Mouse (Mus musculus) myocyte (in vitro differentiated cells): Measurements from ENCODE around the gene Ahnak. TPM values are rescaled to one million over a fixed set of nuclear protein-coding genes. Genes with fewer than 3 reads are reported as not detected.

Source experiments
- H3K27me3 ChIP-seq: one replicate; pipeline ENCODE4 v1.6.1; 2011; ENCODE audit not compliant: control insufficient read depth, insufficient read depth, insufficient read length
- H3K36me3 ChIP-seq: one replicate; pipeline ENCODE4 v1.6.1; 2011; ENCODE audit not compliant: control insufficient read depth, insufficient read depth
- H3K4me2 ChIP-seq: one replicate; pipeline ENCODE4 v1.6.1; 2011; ENCODE audit warnings: low read depth, control low read depth
- H3K4me3 ChIP-seq: one replicate; pipeline ENCODE4 v1.5.1; 2011; ENCODE audit warnings: mild to moderate bottlenecking, control low read depth, moderate library complexity
- H3K79me2 ChIP-seq: one replicate; pipeline ENCODE4 v1.6.1; 2011; ENCODE audit not compliant: control insufficient read depth, insufficient read depth
- H3ac ChIP-seq: one replicate; pipeline ENCODE4 v1.6.1; 2011; ENCODE audit not compliant: control insufficient read depth, insufficient read length
- CEBPB ChIP-seq: IDR thresholded peaks from 2 replicates; pipeline ENCODE4 v1.6.1; 2011; ENCODE audit warnings: mild to moderate bottlenecking, moderate library complexity; ENCODE audit not compliant: poor library complexity, insufficient read depth, severe bottlenecking
- E2F4 ChIP-seq: IDR thresholded peaks from one replicate; pipeline ENCODE4 v1.6.1; 2011; ENCODE audit warnings: mild to moderate bottlenecking, control low read depth, moderate library complexity; ENCODE audit not compliant: insufficient read depth
- MAX ChIP-seq: IDR thresholded peaks from one replicate; pipeline ENCODE4 v1.6.1; 2011; ENCODE audit warnings: low read depth, mild to moderate bottlenecking, control low read depth
- MYOD1 ChIP-seq, 3 experiments: IDR thresholded peaks; one replicate each; pipeline ENCODE4 v1.6.1; 2011; ENCODE audit warnings: control low read depth in 2 of 3, low read depth in 2 of 3, mild to moderate bottlenecking in 2 of 3, moderate library complexity in 1 of 3; ENCODE audit not compliant: insufficient read length in 2 of 3, control insufficient read depth in 1 of 3
- MYOG ChIP-seq, 3 experiments: IDR thresholded peaks; one replicate each; pipeline ENCODE4 v1.6.1; 2011; ENCODE audit warnings: control low read depth in 2 of 3, low read depth in 2 of 3, mild to moderate bottlenecking in 2 of 3; ENCODE audit not compliant: insufficient read length in 2 of 3, control insufficient read depth in 1 of 3, insufficient read depth in 1 of 3
- POLR2A ChIP-seq: IDR thresholded peaks from one replicate; pipeline ENCODE4 v1.6.1; 2011; ENCODE audit warnings: low read depth, mild to moderate bottlenecking, control low read depth, moderate library complexity; ENCODE audit not compliant: insufficient read length
- POLR2AphosphoS2 ChIP-seq: IDR thresholded peaks from one replicate; pipeline ENCODE4 v1.6.1; 2011; ENCODE audit warnings: low read depth, control low read depth; ENCODE audit not compliant: insufficient read length
- REST ChIP-seq: IDR thresholded peaks from one replicate; pipeline ENCODE4 v1.6.1; 2011; ENCODE audit warnings: mild to moderate bottlenecking, control low read depth, moderate library complexity; ENCODE audit not compliant: insufficient read depth, insufficient read length
- SRF ChIP-seq: IDR thresholded peaks from one replicate; pipeline ENCODE4 v1.6.1; 2011; ENCODE audit warnings: low read depth; ENCODE audit not compliant: control insufficient read depth, insufficient read length
- TCF12 ChIP-seq: IDR thresholded peaks from one replicate; pipeline ENCODE4 v1.6.1; 2011; ENCODE audit warnings: mild to moderate bottlenecking, control low read depth; ENCODE audit not compliant: poor library complexity, insufficient read depth, severe bottlenecking
- TCF3 ChIP-seq: IDR thresholded peaks from one replicate; pipeline ENCODE4 v1.6.1; 2011; ENCODE audit warnings: low read depth, control low read depth; ENCODE audit not compliant: insufficient read length
- USF1 ChIP-seq: IDR thresholded peaks from one replicate; pipeline ENCODE4 v1.6.1; 2011; ENCODE audit warnings: low read depth, mild to moderate bottlenecking, control low read depth, moderate library complexity
- polyA plus RNA-seq: library from polyadenylated mRNA; unstranded; fragments of >200 nt; fragmentation: generic; extraction: Trizol; gene quantifications from one replicate; pipeline ENCODE4 v1.2.1, GENCODE M21; 2012; ENCODE audit warnings: missing spikeins

The Ahnak gene
- polyA plus RNA-seq, 1 experiment, result 93.3 TPM

GRCm38 (mm10) chr19:8946929-8947328 lies 42.2 kb upstream of the Ahnak start:
- TF ChIP-seq E2F4 (no peak), MAX (no peak), MYOG (IDR thresholded peaks at IDR 0.05; ENCODE audit: control insufficient read depth in 1 of 3, insufficient read depth in 1 of 3, insufficient read length in 2 of 3, low read depth in 2 of 3) (no peak), MYOD1 (IDR thresholded peaks at IDR 0.05; ENCODE audit: control insufficient read depth in 1 of 3, insufficient read length in 2 of 3, low read depth in 2 of 3) (no peak), POLR2AphosphoS2 (no peak), SRF (no peak), POLR2A (no peak), TCF12 (no peak), TCF3 (no peak), REST (no peak), CEBPB (no peak), USF1 (no peak)
- H3K27me3 ChIP-seq, result no peaks in the 10 kb centered on the region
- H3K79me2 ChIP-seq, result peaks cover 28% of the 10 kb centered on the region
- peaks cover 54% of the 10 kb centered on the region for H3K36me3 ChIP-seq
- no peak overlapping the region for H3K4me2 ChIP-seq
- no peak overlapping the region for H3ac ChIP-seq
- H3K4me3 ChIP-seq, result no peak overlapping the region

- peaks cover 16% of the 10 kb centered on the region for H3K79me2 ChIP-seq
- no peak overlapping the region for H3K4me3 ChIP-seq
- no peaks in the 10 kb centered on the region for H3K27me3 ChIP-seq
- no peak overlapping the region for H3ac ChIP-seq
- no peak overlapping the region for H3K4me2 ChIP-seq
- no peak for TF ChIP-seq MAX
- TF ChIP-seq REST, result no peak
- TF ChIP-seq CEBPB, result no peak
- no peak for TF ChIP-seq POLR2AphosphoS2
- TF ChIP-seq SRF, result no peak
- TF ChIP-seq TCF3, result no peak
- no peak for TF ChIP-seq USF1
- TF ChIP-seq MYOD1 (IDR thresholded peaks at IDR 0.05; ENCODE audit: control insufficient read depth in 1 of 3, insufficient read length in 2 of 3, low read depth in 2 of 3), result no peak
- no peak for TF ChIP-seq E2F4
- TF ChIP-seq TCF12, result no peak
- TF ChIP-seq POLR2A, result no peak
- TF ChIP-seq MYOG (IDR thresholded peaks at IDR 0.05; ENCODE audit: control insufficient read depth in 1 of 3, insufficient read depth in 1 of 3, insufficient read length in 2 of 3, low read depth in 2 of 3), result no peak
- peaks cover 51% of the 10 kb centered on the region for H3K36me3 ChIP-seq
These were observed 38.9 kb upstream of the Ahnak start for GRCm38 (mm10) chr19:8950190-8950589.

- Histone ChIP-seq H3K4me2 (no peak overlapping the region), H3K79me2 (peaks cover 32% of the 10 kb centered on the region), H3ac (no peak overlapping the region), H3K36me3 (peaks cover 46% of the 10 kb centered on the region), H3K27me3 (no peaks in the 10 kb centered on the region), H3K4me3 (no peak overlapping the region)
- TF ChIP-seq MAX (no peak), POLR2A (no peak), SRF (no peak), TCF12 (no peak), CEBPB (no peak), USF1 (no peak), REST (no peak), POLR2AphosphoS2 (no peak), MYOD1 (IDR thresholded peaks at IDR 0.05; ENCODE audit: control insufficient read depth in 1 of 3, insufficient read length in 2 of 3, low read depth in 2 of 3) (no peak), E2F4 (no peak), MYOG (IDR thresholded peaks at IDR 0.05; ENCODE audit: control insufficient read depth in 1 of 3, insufficient read depth in 1 of 3, insufficient read length in 2 of 3, low read depth in 2 of 3) (no peak), TCF3 (no peak)
These were observed 36.8 kb upstream of the Ahnak start for GRCm38 (mm10) chr19:8952241-8952640.

GRCm38 (mm10) chr19:8953135-8954039 lies 35.7 kb upstream of the Ahnak start, which contains the start of gene Tut1:
Gene Tut1, plus strand, starts transcription at chr19:8953847.
- peak in 1 of 3 experiments; percentile 12 for TF ChIP-seq MYOD1 (IDR thresholded peaks at IDR 0.05; ENCODE audit: control insufficient read depth in 1 of 3, insufficient read length in 2 of 3, low read depth in 2 of 3)
- TF ChIP-seq CEBPB, result no peak
- no peak for TF ChIP-seq TCF3
- TF ChIP-seq REST, result no peak
- no peak for TF ChIP-seq SRF
- no peak for TF ChIP-seq MYOG (IDR thresholded peaks at IDR 0.05; ENCODE audit: control insufficient read depth in 1 of 3, insufficient read depth in 1 of 3, insufficient read length in 2 of 3, low read depth in 2 of 3)
- no peak for TF ChIP-seq E2F4
- TF ChIP-seq TCF12, result no peak
- TF ChIP-seq MAX, result no peak
- TF ChIP-seq POLR2AphosphoS2, result peak; percentile 89
- TF ChIP-seq POLR2A, result peak; percentile 84
- Histone ChIP-seq H3K36me3 (peaks cover 39% of the 10 kb centered on the region), H3K79me2 (peaks cover 34% of the 10 kb centered on the region), H3ac (peak within 1 kb of the TSS; percentile 41), H3K27me3 (no peaks in the 10 kb centered on the region), H3K4me3 (peak within 1 kb of the TSS; percentile 80), H3K4me2 (peak within 1 kb of the TSS; percentile 96)
